8 mouse cellular contexts compared by ENCODE assay signal in the genomic region with DNA sequence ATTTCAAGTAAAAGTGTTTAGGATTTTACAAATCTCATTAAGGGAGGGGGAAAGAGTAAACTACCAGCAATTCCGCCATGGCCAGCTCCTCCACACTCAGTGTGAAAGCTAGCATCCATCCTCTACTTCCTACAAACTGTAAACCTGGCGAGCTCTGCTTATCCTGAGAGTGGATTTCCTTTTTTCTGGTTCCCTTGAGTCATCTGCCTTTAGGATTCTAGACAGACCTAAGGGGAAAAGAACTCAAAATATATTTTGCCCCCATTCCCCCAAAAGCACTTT. TPM values are rescaled to one million over a fixed set of nuclear protein-coding genes. Genes with fewer than 3 reads are reported as not detected.
DNase-seq lines count a peak whose midpoint lies in the region; ATAC-seq and TF ChIP-seq lines count a peak whose summit lies in the region.

No protein-coding gene starts in this region.

- peak overlapping the region; percentile 53 for H3K4me2 ChIP-seq in heart, embryonic 16.5 days (ENCODE audit: low read depth, low read length)
- peak overlapping the region; percentile 71 for H3K4me2 ChIP-seq in heart, postnatal 0 days (ENCODE audit: low read depth, low read length)
- peak overlapping the region; percentile 83 for H3K4me2 ChIP-seq in midbrain, embryonic 11.5 days

- H3K9me3 ChIP-seq in heart, embryonic 16.5 days (replicated peaks; ENCODE audit: control insufficient read depth, low read length): no peaks in the 10 kb centered on the region
- H3K9me3 ChIP-seq in G1E (replicated peaks): no peaks in the 10 kb centered on the region
- no peaks in the 10 kb centered on the region for H3K9me3 ChIP-seq in heart, postnatal 0 days (replicated peaks; ENCODE audit: control insufficient read depth, low read length)
- H3K9me3 ChIP-seq in midbrain, embryonic 11.5 days (ENCODE audit: control insufficient read depth, low read length): no peaks in the 10 kb centered on the region

- peaks cover 32% of the 10 kb centered on the region for H3K4me1 ChIP-seq in heart, embryonic 16.5 days (ENCODE audit: control insufficient read depth, insufficient read depth, low read length)
- H3K4me1 ChIP-seq in G1E (ENCODE audit: insufficient read depth, low read depth, low read length): peaks cover 44% of the 10 kb centered on the region
- H3K4me1 ChIP-seq in heart, postnatal 0 days (ENCODE audit: control insufficient read depth, insufficient read depth): peaks cover 19% of the 10 kb centered on the region
- peaks cover 35% of the 10 kb centered on the region for H3K4me1 ChIP-seq in midbrain, embryonic 11.5 days (ENCODE audit: control insufficient read depth, insufficient read depth, low read length)

- peak overlapping the region; percentile 72 for H3K4me3 ChIP-seq in heart, embryonic 16.5 days (ENCODE audit: low read length)
- H3K4me3 ChIP-seq in G1E (ENCODE audit: low read depth, low read length): peak overlapping the region; percentile 88
- peak overlapping the region; percentile 90 for H3K4me3 ChIP-seq in heart, postnatal 0 days (ENCODE audit: low read depth, low read length)
- H3K4me3 ChIP-seq in midbrain, embryonic 11.5 days (ENCODE audit: low read depth, low read length): peak overlapping the region; percentile 99

- no peaks in the 10 kb centered on the region for H3K27me3 ChIP-seq in heart, embryonic 16.5 days (ENCODE audit: control insufficient read depth, insufficient read depth, low read length)
- no peaks in the 10 kb centered on the region for H3K27me3 ChIP-seq in G1E (ENCODE audit: insufficient read depth, low read length)
- no peaks in the 10 kb centered on the region for H3K27me3 ChIP-seq in heart, postnatal 0 days (ENCODE audit: control insufficient read depth, insufficient read depth, low read length)
- H3K27me3 ChIP-seq in midbrain, embryonic 11.5 days (ENCODE audit: control insufficient read depth, insufficient read depth, low read length): no peaks in the 10 kb centered on the region

- no peak for DNase-seq in heart, postnatal 25 days (ENCODE audit: low spot score)
- DNase-seq in G1E (ENCODE audit: low spot score): no peak
- peak; percentile 46 for DNase-seq in heart, postnatal 0 days (ENCODE audit: low spot score)
- DNase-seq in midbrain, embryonic 11.5 days (ENCODE audit: low spot score, missing footprints): peak; percentile 95
- DNase-seq in natural killer cell, adult 2 months (ENCODE audit: low spot score in 2 of 2): no peak
- no peak for DNase-seq in lung, postnatal 4 days

- no peak for TF ChIP-seq CTCF in G1E (IDR thresholded peaks at IDR 0.05; ENCODE audit: low read depth, low read length)
- no peak for TF ChIP-seq CTCF in heart, postnatal 0 days (IDR thresholded peaks at IDR 0.05; ENCODE audit: low read depth)

- H3K27ac ChIP-seq in heart, embryonic 16.5 days (ENCODE audit: low read length): peak overlapping the region; percentile 86
- H3K27ac ChIP-seq in heart, postnatal 0 days (ENCODE audit: low read depth): peak overlapping the region; percentile 100
- 0 out of 2 replicates have a peak overlapping the region, but pooled peaks have one; percentile 95 for H3K27ac ChIP-seq in midbrain, embryonic 11.5 days (ENCODE audit: low read depth, low read length)

- no peak for ATAC-seq in heart, embryonic 16.5 days (replicated peaks; ENCODE audit: extremely low read depth, insufficient read depth, low FRiP score)
- no peak for ATAC-seq in G1E (ENCODE audit: extremely low read depth, insufficient number of reproducible peaks, low FRiP score, poor library complexity, severe bottlenecking)
- no peak for ATAC-seq in heart, postnatal 0 days (ENCODE audit: insufficient read depth, low read depth)
- ATAC-seq in midbrain, embryonic 11.5 days (ENCODE audit: low FRiP score): no peak
- no peak for ATAC-seq in cerebellum, adult (ENCODE audit: insufficient number of reproducible peaks, low FRiP score, low TSS enrichment)

- intact Hi-C loops in heart, postnatal 25 days (cut with DNase I): loop anchor here (2.0 kb wide), 1 partner anchor 19 kb away; no protein-coding TSS in a partner anchor

- WGBS in heart, embryonic 16.5 days: 2% methylated on average over 2 of the region's 2 CpGs
- WGBS in heart, postnatal 0 days: 2% methylated on average over 2 of the region's 2 CpGs
- 0% methylated on average over 2 of the region's 2 CpGs for WGBS in midbrain, embryonic 11.5 days

- H3K36me3 ChIP-seq in heart, embryonic 16.5 days (ENCODE audit: control insufficient read depth, insufficient read depth): peaks cover 32% of the 10 kb centered on the region
- H3K36me3 ChIP-seq in G1E (replicated peaks): peaks cover 53% of the 10 kb centered on the region
- H3K36me3 ChIP-seq in heart, postnatal 0 days (replicated peaks; ENCODE audit: control insufficient read depth, insufficient read depth, low read length): peaks cover 53% of the 10 kb centered on the region
- peaks cover 18% of the 10 kb centered on the region for H3K36me3 ChIP-seq in midbrain, embryonic 11.5 days (ENCODE audit: control insufficient read depth, insufficient read depth, low read length)

- H3K9ac ChIP-seq in heart, embryonic 16.5 days (ENCODE audit: low read length): peak overlapping the region; percentile 96
- H3K9ac ChIP-seq in heart, postnatal 0 days (replicated peaks; ENCODE audit: low read depth, low read length): peak overlapping the region; percentile 100
- peak overlapping the region; percentile 98 for H3K9ac ChIP-seq in midbrain, embryonic 11.5 days (ENCODE audit: low read length)

- no peak for TF ChIP-seq EP300 in heart, postnatal 0 days (IDR thresholded peaks at IDR 0.05; ENCODE audit: low read depth)

RNA-seq across cellular contexts. Expression of gene Scyl1, which starts 29.1 kb away (rescaled TPM):
- 62.1 and 66.6 TPM in 2 replicates for polyA plus RNA-seq in heart, embryonic 16.5 days (2015; fragmentation: Nextera tagmentation; extraction: Ambion mirVana)
- total RNA-seq in heart, postnatal 25 days (2021): 10 to 100 TPM; 63.5 to 64.1 TPM
- total RNA-seq in G1E (2014; fragmentation: Nextera tagmentation): 27.7 and 37.5 TPM in 2 replicates
- total RNA-seq in G1E (2017): 40.3 and 41.2 TPM in 2 replicates
- polyA plus RNA-seq in G1E (2012): 65.6 and 72.6 TPM in 2 replicates
- 78.0 and 82.4 TPM in 2 replicates for total RNA-seq in heart, postnatal 0 days (2014; rRNA removed; ENCODE audit: low replicate concordance)
- polyA plus RNA-seq in heart, postnatal 0 days (2015; fragmentation: Nextera tagmentation; extraction: Ambion mirVana): 46.1 and 47.1 TPM in 2 replicates
- 48.2 and 58.6 TPM in 2 replicates for polyA plus RNA-seq in midbrain, embryonic 11.5 days (2014; fragmentation: Nextera tagmentation; extraction: Ambion mirVana)

RNA-seq across cellular contexts. Expression of gene Ltbp3, which starts 59.6 kb away (rescaled TPM):
- 27.3 and 31.5 TPM in 2 replicates for polyA plus RNA-seq in heart, embryonic 16.5 days (2015; fragmentation: Nextera tagmentation; extraction: Ambion mirVana)
- total RNA-seq in heart, postnatal 25 days (2021): 10 to 100 TPM; 36.6 to 37.2 TPM
- total RNA-seq in G1E (2014; fragmentation: Nextera tagmentation) (not detected in 2 replicates), G1E (2017) (0.17 and 0.22 TPM in 2 replicates)
- polyA plus RNA-seq in G1E (2012): 0.13 TPM in 1 of 2 replicates, not detected in the other
- 60.0 and 73.4 TPM in 2 replicates for total RNA-seq in heart, postnatal 0 days (2014; rRNA removed; ENCODE audit: low replicate concordance)
- polyA plus RNA-seq in heart, postnatal 0 days (2015; fragmentation: Nextera tagmentation; extraction: Ambion mirVana): 15.4 and 16.3 TPM in 2 replicates
- polyA plus RNA-seq in midbrain, embryonic 11.5 days (2014; fragmentation: Nextera tagmentation; extraction: Ambion mirVana): 4.8 and 6.0 TPM in 2 replicates

Comparison
In these comparisons a context has a peak if more than half of its experiments do, and no peak if none do; other contexts are left out.
1. DNase-seq: peak in heart, postnatal 0 days (single experiment) and midbrain, embryonic 11.5 days (single experiment); none in heart, postnatal 25 days (single experiment), G1E (single experiment), natural killer cell, adult 2 months (0 of 2) and lung, postnatal 4 days (0 of 2).
2. Peak in every context shown above with its lines, with median percentiles within 50 percentile points of each other: H3K27ac ChIP-seq, H3K4me2 ChIP-seq, H3K4me3 ChIP-seq and H3K9ac ChIP-seq.